Mouse (Mus musculus) midbrain, embryonic 11.5 days (tissue): ENCODE measurements around the gene Klhl5. TPM values are rescaled to one million over a fixed set of nuclear protein-coding genes. Genes with fewer than 3 reads are reported as not detected.

Experiments
- ATAC-seq: fragments of 200-750 bp; cut with Nextera tagmentation; 2 replicates; pipeline ENCODE4 v1.8.0; 2017; ENCODE audit warnings: moderate TSS enrichment, moderate library complexity; ENCODE audit not compliant: low FRiP score
- DNase-seq: peaks from one replicate; pipeline ENCODE4 v3.0.0; 2015; ENCODE audit warnings: low spot score; ENCODE audit errors: missing footprints
- H3K27ac ChIP-seq: fragments of 300-500 bp; sonication (generic); 2 replicates; pipeline ENCODE4 v1.5.1; 2014; ENCODE audit warnings: low read depth, low read length
- H3K27me3 ChIP-seq: fragments of 300-500 bp; sonication (generic); 2 replicates; pipeline ENCODE4 v1.6.1; 2014; ENCODE audit warnings: mild to moderate bottlenecking, low read length, moderate library complexity, mixed read lengths; ENCODE audit not compliant: control insufficient read depth, insufficient read depth
- H3K36me3 ChIP-seq: fragments of 300-500 bp; sonication (generic); 2 replicates; pipeline ENCODE4 v1.6.1; 2014; ENCODE audit warnings: mild to moderate bottlenecking, low read length, moderate library complexity, mixed read lengths; ENCODE audit not compliant: control insufficient read depth, insufficient read depth
- H3K4me1 ChIP-seq: fragments of 300-500 bp; sonication (generic); 2 replicates; pipeline ENCODE4 v1.6.1; 2014; ENCODE audit warnings: low read length; ENCODE audit not compliant: control insufficient read depth, insufficient read depth
- H3K4me2 ChIP-seq: fragments of 300-500 bp; sonication (generic); 2 replicates; pipeline ENCODE4 v1.6.1; 2014; ENCODE audit warnings: mild to moderate bottlenecking, moderate library complexity
- H3K4me3 ChIP-seq: fragments of 300-500 bp; sonication (generic); 2 replicates; pipeline ENCODE4 v1.5.1; 2014; ENCODE audit warnings: low read depth, low read length
- H3K9ac ChIP-seq: fragments of 300-500 bp; sonication (generic); 2 replicates; pipeline ENCODE4 v1.6.1; 2014; ENCODE audit warnings: low read length
- H3K9me3 ChIP-seq: fragments of 300-500 bp; sonication (generic); 2 replicates; pipeline ENCODE4 v1.6.1; 2016; ENCODE audit warnings: low read length; ENCODE audit not compliant: control insufficient read depth
- WGBS: fragments of 180-500 bp; shearing (Covaris S2); extraction: QIAGEN DNeasy Blood & Tissue Kit; methylation state at CpG from one replicate; pipeline ENCODE4 v1.1.7; 2014; 5-methylcytosine and 5-hydroxymethylcytosine counted together
- polyA plus RNA-seq: library from polyadenylated mRNA; unstranded; fragments of >200 nt; fragmentation: Nextera tagmentation; extraction: Ambion mirVana; gene quantifications from 2 replicates; pipeline ENCODE4 v1.2.1, GENCODE M21; 2014

The Klhl5 gene
- polyA plus RNA-seq, 1 experiment from 2014 or later, result 20.6 TPM

DNA sequence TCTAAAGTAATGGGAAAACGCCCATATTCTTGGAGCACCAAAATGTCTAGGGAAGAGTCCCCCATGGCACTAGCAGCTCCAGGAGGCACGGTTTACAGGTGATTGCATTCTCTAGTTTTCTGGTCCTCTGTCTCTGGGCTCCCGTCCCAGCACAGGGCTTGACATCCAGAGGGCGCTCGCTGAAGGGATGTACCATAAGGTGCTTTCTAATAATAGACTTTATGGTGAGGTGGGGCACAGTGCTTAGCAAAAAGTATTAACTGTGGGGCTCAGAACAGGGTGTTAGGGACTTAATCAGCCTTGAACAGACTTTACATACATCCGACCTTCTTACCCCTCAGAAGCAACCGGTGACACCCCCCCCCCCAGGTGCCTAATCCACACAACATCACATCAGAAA is 32.6 kb upstream of the Klhl5 start:
- H3K4me3 ChIP-seq, result no peak overlapping the region
- H3K36me3 ChIP-seq, result no peaks in the 10 kb centered on the region
- H3K4me1 ChIP-seq, result no peaks in the 10 kb centered on the region
- DNase-seq (no peak), ATAC-seq (no peak)
- no peaks in the 10 kb centered on the region for H3K27me3 ChIP-seq
- H3K9ac ChIP-seq, result no peak overlapping the region
- no peaks in the 10 kb centered on the region for H3K9me3 ChIP-seq
- H3K4me2 ChIP-seq, result no peak overlapping the region
- 62% methylated on average over 7 of the region's 7 CpGs for WGBS
- H3K27ac ChIP-seq, result no peak overlapping the region

GRCm38 (mm10) chr5:65076087-65076486 is 31.3 kb upstream of the Klhl5 start:
- Histone ChIP-seq H3K36me3 (no peaks in the 10 kb centered on the region), H3K27me3 (no peaks in the 10 kb centered on the region), H3K9me3 (no peaks in the 10 kb centered on the region), H3K27ac (no peak overlapping the region), H3K9ac (no peak overlapping the region), H3K4me1 (no peaks in the 10 kb centered on the region), H3K4me3 (no peak overlapping the region), H3K4me2 (no peak overlapping the region)
- 77% methylated on average over 2 of the region's 2 CpGs for WGBS
- no peak for ATAC-seq
- no peak for DNase-seq

GRCm38 (mm10) chr5:65076748-65077147 is 30.6 kb upstream of the Klhl5 start:
- H3K4me2 ChIP-seq, result no peak overlapping the region
- H3K27ac ChIP-seq, result no peak overlapping the region
- H3K36me3 ChIP-seq, result no peaks in the 10 kb centered on the region
- DNase-seq (no peak), ATAC-seq (no peak)
- H3K27me3 ChIP-seq, result no peaks in the 10 kb centered on the region
- H3K4me3 ChIP-seq, result no peak overlapping the region
- H3K9ac ChIP-seq, result no peak overlapping the region
- 66% methylated on average over 3 of the region's 3 CpGs for WGBS
- H3K9me3 ChIP-seq, result no peaks in the 10 kb centered on the region
- no peaks in the 10 kb centered on the region for H3K4me1 ChIP-seq

- WGBS, result 97% methylated on average over 4 of the region's 4 CpGs
- Histone ChIP-seq H3K9ac (no peak overlapping the region), H3K4me2 (no peak overlapping the region), H3K27ac (no peak overlapping the region), H3K9me3 (no peaks in the 10 kb centered on the region), H3K27me3 (no peaks in the 10 kb centered on the region), H3K36me3 (no peaks in the 10 kb centered on the region), H3K4me1 (no peaks in the 10 kb centered on the region), H3K4me3 (no peak overlapping the region)
- no peak for ATAC-seq
- no peak for DNase-seq
These were observed 29.3 kb upstream of the Klhl5 start for GRCm38 (mm10) chr5:65078081-65078480.

DNA sequence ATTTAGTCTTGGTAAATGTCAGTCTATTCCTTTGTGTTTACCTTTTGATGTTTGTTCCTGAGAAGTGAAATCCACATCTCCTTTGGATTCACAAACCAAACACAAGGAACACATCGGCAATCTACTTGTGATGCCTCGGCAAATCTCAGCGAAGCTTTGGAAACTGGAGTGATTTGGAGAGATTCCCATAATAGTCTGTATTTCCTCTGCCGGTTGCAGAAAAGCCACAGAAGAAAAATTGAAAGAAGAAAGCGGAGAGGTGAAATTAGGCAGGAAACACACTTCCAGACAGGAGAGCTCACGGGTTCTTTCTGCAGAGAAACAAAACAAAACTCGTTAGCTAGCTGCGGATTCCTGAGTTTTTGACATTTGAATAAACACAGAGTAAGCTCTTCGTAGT is 27.5 kb upstream of the Klhl5 start:
- Histone ChIP-seq H3K36me3 (no peaks in the 10 kb centered on the region), H3K9ac (no peak overlapping the region), H3K4me1 (no peaks in the 10 kb centered on the region), H3K27ac (no peak overlapping the region), H3K4me2 (no peak overlapping the region), H3K9me3 (no peaks in the 10 kb centered on the region), H3K27me3 (no peaks in the 10 kb centered on the region), H3K4me3 (no peak overlapping the region)
- 81% methylated on average over 9 of the region's 9 CpGs for WGBS
- ATAC-seq (no peak), DNase-seq (no peak)

GRCm38 (mm10) chr5:65081836-65082235 is 25.5 kb upstream of the Klhl5 start:
- no peaks in the 10 kb centered on the region for H3K36me3 ChIP-seq
- no peak overlapping the region for H3K4me2 ChIP-seq
- DNase-seq, result peak; percentile 59
- ATAC-seq, result no peak
- no peak overlapping the region for H3K4me3 ChIP-seq
- H3K27ac ChIP-seq, result no peak overlapping the region
- H3K9me3 ChIP-seq, result no peaks in the 10 kb centered on the region
- no peaks in the 10 kb centered on the region for H3K4me1 ChIP-seq
- H3K27me3 ChIP-seq, result no peaks in the 10 kb centered on the region
- 71% methylated on average over 4 of the region's 4 CpGs for WGBS
- no peak overlapping the region for H3K9ac ChIP-seq

DNA sequence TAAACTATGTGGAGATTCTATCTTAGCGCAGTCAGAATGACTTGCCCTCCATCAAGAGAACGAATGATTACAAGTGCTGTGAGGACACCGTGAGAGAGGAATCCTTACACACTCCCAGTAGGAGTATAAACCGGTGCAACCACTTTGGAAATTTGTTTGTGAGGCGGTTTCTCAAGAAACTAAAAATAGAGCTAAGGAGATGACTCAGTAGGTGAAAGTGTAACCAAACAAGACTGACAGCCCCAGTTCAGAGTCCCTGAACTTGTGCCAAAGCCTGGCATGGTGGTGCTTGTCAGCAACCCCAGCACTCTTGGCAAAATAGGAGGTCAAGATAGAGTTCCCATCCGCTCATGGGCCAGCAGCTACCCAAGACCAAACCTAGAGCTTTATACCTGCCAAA is 20.8 kb upstream of the Klhl5 start:
- Histone ChIP-seq H3K27ac (no peak overlapping the region), H3K9me3 (no peaks in the 10 kb centered on the region), H3K4me3 (no peak overlapping the region), H3K9ac (no peak overlapping the region), H3K27me3 (no peaks in the 10 kb centered on the region), H3K4me1 (no peaks in the 10 kb centered on the region), H3K4me2 (no peak overlapping the region), H3K36me3 (no peaks in the 10 kb centered on the region)
- ATAC-seq (no peak), DNase-seq (peak; percentile 35)
- 90% methylated on average over 6 of the region's 6 CpGs for WGBS

DNA sequence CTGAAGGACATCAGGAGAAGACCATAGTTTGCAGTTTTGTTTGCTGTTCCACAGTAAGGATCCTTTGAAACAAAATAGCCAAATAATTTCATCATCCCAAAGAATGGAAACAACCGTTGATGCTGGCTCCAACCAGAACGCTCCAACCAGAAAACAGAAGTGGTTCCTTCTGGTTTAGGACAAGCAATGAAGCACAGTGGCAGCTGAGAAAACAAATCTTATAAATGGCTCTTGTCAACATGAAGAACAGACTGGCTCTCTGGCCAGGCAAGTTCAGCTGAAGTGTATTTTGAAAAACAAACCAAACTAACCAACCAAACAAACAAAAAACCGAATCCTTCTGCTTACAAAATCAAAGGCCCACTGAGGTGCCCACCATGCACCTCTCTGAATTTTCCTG is 17.6 kb upstream of the Klhl5 start:
- DNase-seq, result no peak
- no peak overlapping the region for H3K9ac ChIP-seq
- no peak overlapping the region for H3K27ac ChIP-seq
- no peak overlapping the region for H3K4me3 ChIP-seq
- ATAC-seq, result no peak
- H3K27me3 ChIP-seq, result no peaks in the 10 kb centered on the region
- H3K36me3 ChIP-seq, result no peaks in the 10 kb centered on the region
- H3K4me1 ChIP-seq, result no peaks in the 10 kb centered on the region
- WGBS, result 72% methylated on average over 3 of the region's 3 CpGs
- no peaks in the 10 kb centered on the region for H3K9me3 ChIP-seq
- no peak overlapping the region for H3K4me2 ChIP-seq

DNA sequence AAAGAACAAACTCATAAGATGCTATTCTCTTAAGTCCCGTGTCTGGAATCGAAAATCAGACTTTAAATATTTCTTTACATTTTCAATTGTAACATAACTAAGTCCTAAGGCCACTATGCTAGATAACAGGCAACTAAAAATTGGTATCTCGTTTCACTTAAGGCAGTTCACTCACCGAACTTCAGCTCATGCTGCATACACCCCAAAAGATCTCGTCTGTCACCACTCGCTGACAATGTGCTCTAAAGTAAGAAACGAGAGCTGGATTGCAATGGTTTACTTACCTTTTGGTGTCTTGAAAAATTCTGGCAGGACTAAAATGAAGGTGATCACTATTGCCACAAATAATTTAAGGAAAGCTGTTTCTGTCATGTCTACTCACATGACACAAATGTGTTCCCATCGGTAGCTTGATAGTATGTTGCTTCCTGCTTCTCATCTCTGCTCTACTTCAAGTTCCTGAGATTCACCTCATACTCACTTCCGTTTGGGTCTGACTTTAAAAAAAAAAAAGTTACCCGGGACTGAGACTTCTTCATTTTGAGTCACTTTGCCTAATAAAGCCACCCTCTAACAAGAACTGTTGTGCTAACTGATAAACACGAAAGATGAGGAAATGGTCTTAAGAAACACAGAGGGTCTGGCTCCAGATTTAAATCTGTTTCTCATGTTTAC is 16.0 kb upstream of the Klhl5 start:
- H3K36me3 ChIP-seq, result no peaks in the 10 kb centered on the region
- H3K4me2 ChIP-seq, result no peak overlapping the region
- no peak overlapping the region for H3K9ac ChIP-seq
- ATAC-seq (no peak), DNase-seq (no peak)
- WGBS, result 81% methylated on average over 11 of the region's 11 CpGs
- no peaks in the 10 kb centered on the region for H3K9me3 ChIP-seq
- no peaks in the 10 kb centered on the region for H3K4me1 ChIP-seq
- H3K27ac ChIP-seq, result no peak overlapping the region
- no peaks in the 10 kb centered on the region for H3K27me3 ChIP-seq
- no peak overlapping the region for H3K4me3 ChIP-seq
